Mouse (Mus musculus) spleen, adult 2 months (tissue): ENCODE measurements around the gene Fetub. TPM values are rescaled to one million over a fixed set of nuclear protein-coding genes. Genes with fewer than 3 reads are reported as not detected.
"Not testable (repeated sequence)": the region's sequence is repeated elsewhere in the genome, so short reads cannot be mapped to it uniquely, and the experiment has no call there.

Experiments used
- DNase-seq, 2 experiments: peaks; one replicate each; pipeline versions ENCODE4 v3.0.0 to v3.0.0-alpha.2; 2012 to 2021; ENCODE audit warnings: low spot score in 2 of 2, low read depth in 1 of 2
- H3K27ac ChIP-seq: fragments of 200-500 bp; 2 replicates; pipeline ENCODE4 v1.5.1; 2012; ENCODE audit warnings: low read length, inconsistent platforms; ENCODE audit not compliant: insufficient read depth
- H3K27me3 ChIP-seq: fragments of 200-500 bp; 2 replicates; pipeline ENCODE4 v1.6.1; 2012; ENCODE audit warnings: mild to moderate bottlenecking, moderate library complexity, low read length, inconsistent platforms; ENCODE audit not compliant: control insufficient read depth, insufficient read depth
- H3K36me3 ChIP-seq: fragments of 200-500 bp; 2 replicates; pipeline ENCODE4 v1.6.1; 2012; ENCODE audit warnings: mild to moderate bottlenecking, low read length, inconsistent platforms; ENCODE audit not compliant: control insufficient read depth, insufficient read depth
- H3K4me1 ChIP-seq: fragments of 200-500 bp; 2 replicates; pipeline ENCODE4 v1.6.1; 2011; ENCODE audit warnings: inconsistent platforms; ENCODE audit not compliant: control insufficient read depth, insufficient read depth, insufficient read length
- H3K4me3 ChIP-seq: fragments of 200-500 bp; 2 replicates; pipeline ENCODE4 v1.5.1; 2011; ENCODE audit warnings: mild to moderate bottlenecking, inconsistent platforms; ENCODE audit not compliant: insufficient read depth, insufficient read length; ENCODE audit errors: extremely low read depth
- CTCF ChIP-seq: fragments of 200-500 bp; IDR thresholded peaks from 2 replicates; pipeline ENCODE4 v1.5.1; 2011; ENCODE audit warnings: mild to moderate bottlenecking, inconsistent platforms; ENCODE audit not compliant: insufficient read depth, insufficient read length, insufficient replicate concordance; ENCODE audit errors: extremely low read depth
- POLR2A ChIP-seq: fragments of 200-500 bp; IDR thresholded peaks from 2 replicates; pipeline ENCODE4 v1.6.1; 2011; ENCODE audit warnings: low read depth, low read length, inconsistent platforms
- WGBS: fragments of 180-500 bp; shearing (Covaris S2); methylation state at CpG from one replicate; pipeline ENCODE4 v1.1.7; 2018; 5-methylcytosine and 5-hydroxymethylcytosine counted together
- polyA plus RNA-seq: library from polyadenylated mRNA; depleted of rRNA; stranded (reverse); fragments of >200 nt; gene quantifications from 2 replicates; pipeline ENCODE4 v1.2.3, GENCODE M21; 2012

Gene Fetub
- polyA plus RNA-seq, 1 experiment, result not detected

GRCm38 (mm10) chr16:22921761-22922160, 3.6 kb downstream of the Fetub start:
- Histone ChIP-seq H3K4me3 (no peak overlapping the region), H3K36me3 (no peaks in the 10 kb centered on the region), H3K4me1 (no peaks in the 10 kb centered on the region), H3K27ac (no peak overlapping the region), H3K27me3 (no peaks in the 10 kb centered on the region)
- no peak for DNase-seq
- no peak for TF ChIP-seq CTCF
- TF ChIP-seq POLR2A, result no peak
- 96% methylated on average over 5 of the region's 5 CpGs for WGBS

GRCm38 (mm10) chr16:22922433-22922832, 4.3 kb downstream of the Fetub start:
- no peak overlapping the region for H3K27ac ChIP-seq
- DNase-seq, result no peak
- WGBS, result 86% methylated on average over 4 of the region's 4 CpGs

GRCm38 (mm10) chr16:22929575-22929974, 11.4 kb downstream of the Fetub start:
- no peak for DNase-seq
- Histone ChIP-seq H3K4me3 (no peak overlapping the region), H3K4me1 (no peaks in the 10 kb centered on the region), H3K27me3 (no peaks in the 10 kb centered on the region), H3K36me3 (no peaks in the 10 kb centered on the region), H3K27ac (no peak overlapping the region)
- TF ChIP-seq CTCF (no peak), POLR2A (no peak)
- WGBS, result 91% methylated on average over 6 of the region's 6 CpGs

More at GRCm38 (mm10) chr16:22922433-22922832, 4.3 kb downstream of the Fetub start:
- TF ChIP-seq CTCF (no peak), POLR2A (no peak)
- Histone ChIP-seq H3K36me3 (no peaks in the 10 kb centered on the region), H3K27me3 (no peaks in the 10 kb centered on the region), H3K4me3 (no peak overlapping the region), H3K4me1 (no peaks in the 10 kb centered on the region)

GRCm38 (mm10) chr16:22931431-22932200, 13.5 kb downstream of the Fetub start:
- WGBS, result 83% methylated on average over 11 of the region's 11 CpGs
- H3K36me3 ChIP-seq, result no peaks in the 10 kb centered on the region
- H3K4me3 ChIP-seq, result no peak overlapping the region
- no peaks in the 10 kb centered on the region for H3K27me3 ChIP-seq
- no peaks in the 10 kb centered on the region for H3K4me1 ChIP-seq
- TF ChIP-seq POLR2A, result no peak
- H3K27ac ChIP-seq, result no peak overlapping the region
- no peak for DNase-seq

GRCm38 (mm10) chr16:22937631-22938030, 19.5 kb downstream of the Fetub start:
- TF ChIP-seq POLR2A (no peak), CTCF (no peak)
- Histone ChIP-seq H3K27ac (no peak overlapping the region), H3K4me1 (peaks cover 6% of the 10 kb centered on the region; the same call in 1 of the 2 replicates), H3K4me3 (no peak overlapping the region), H3K27me3 (no peaks in the 10 kb centered on the region), H3K36me3 (no peaks in the 10 kb centered on the region)
- no peak for DNase-seq
- 90% methylated on average over 12 of the region's 12 CpGs for WGBS

- no peak for TF ChIP-seq CTCF
- TF ChIP-seq POLR2A, result no peak
- Histone ChIP-seq H3K27ac (no peak overlapping the region), H3K27me3 (no peaks in the 10 kb centered on the region), H3K4me3 (no peak overlapping the region), H3K36me3 (no peaks in the 10 kb centered on the region), H3K4me1 (peaks cover 6% of the 10 kb centered on the region; the same call in 1 of the 2 replicates)
- DNase-seq, result no peak
- WGBS, result 34% methylated on average over 2 of the region's 2 CpGs
These were observed 20.4 kb downstream of the Fetub start for GRCm38 (mm10) chr16:22938541-22938940.

GRCm38 (mm10) chr16:22939120-22939695, 21.1 kb downstream of the Fetub start:
- H3K27ac ChIP-seq, result no peak overlapping the region
- WGBS, result 40% methylated on average over 8 of the region's 8 CpGs
- no peaks in the 10 kb centered on the region for H3K27me3 ChIP-seq
- DNase-seq, result no peak
- no peak for TF ChIP-seq POLR2A
- no peak for TF ChIP-seq CTCF
- no peaks in the 10 kb centered on the region for H3K36me3 ChIP-seq
- H3K4me3 ChIP-seq, result no peak overlapping the region
- peaks cover 6% of the 10 kb centered on the region; the same call in 1 of the 2 replicates for H3K4me1 ChIP-seq

- DNase-seq, H3K27ac ChIP-seq: not testable (repeated sequence)
These were observed 23.8 kb downstream of the Fetub start for GRCm38 (mm10) chr16:22941825-22942476.

More at GRCm38 (mm10) chr16:22941825-22942476, 23.8 kb downstream of the Fetub start:
- H3K4me1 ChIP-seq, H3K36me3 ChIP-seq, H3K4me3 ChIP-seq, H3K27me3 ChIP-seq: not testable (repeated sequence)
